Mouse (Mus musculus) embryonic fibroblast, embryonic 13.5 days (primary cell): ENCODE results near the gene Cbarp. TPM values are rescaled to one million over a fixed set of nuclear protein-coding genes. Genes with fewer than 3 reads are reported as not detected.

Source experiments
- H3K27ac ChIP-seq: 2 replicates; pipeline ENCODE4 v1.5.1; 2012; ENCODE audit warnings: low read length, control low read depth, inconsistent platforms; ENCODE audit not compliant: insufficient read depth
- H3K4me1 ChIP-seq: 2 replicates; pipeline ENCODE4 v1.6.1; 2011; ENCODE audit warnings: low read length; ENCODE audit not compliant: control insufficient read depth, insufficient read depth
- H3K4me3 ChIP-seq: 2 replicates; pipeline ENCODE4 v1.5.1; 2011; ENCODE audit warnings: mild to moderate bottlenecking, control low read depth, low read length; ENCODE audit not compliant: insufficient read depth
- CTCF ChIP-seq: IDR thresholded peaks from 2 replicates; pipeline ENCODE4 v1.5.1; 2011; ENCODE audit warnings: mild to moderate bottlenecking, control low read depth, low read length, moderate library complexity, borderline replicate concordance; ENCODE audit not compliant: insufficient read depth
- POLR2A ChIP-seq: IDR thresholded peaks from 2 replicates; pipeline ENCODE4 v1.6.1; 2011; ENCODE audit warnings: low read depth, mild to moderate bottlenecking, control low read depth, low read length, moderate library complexity
- polyA plus RNA-seq: library from polyadenylated mRNA; stranded (reverse); fragments of >200 nt; gene quantifications from 2 replicates; pipeline ENCODE4 v1.2.4, GENCODE M21; 2011; ENCODE audit warnings: low read depth; ENCODE audit not compliant: missing spikeins, insufficient read length

Gene Cbarp
- polyA plus RNA-seq, 1 experiment, result 28.4 TPM

- TF ChIP-seq POLR2A (no peak), CTCF (no peak)
- Histone ChIP-seq H3K27ac (peak overlapping the region; percentile 97), H3K4me3 (peak overlapping the region; percentile 21), H3K4me1 (peaks cover 29% of the 10 kb centered on the region)
Measured at GRCm38 (mm10) chr10:80164161-80164997, 23.7 kb upstream of the Cbarp start.

DNA sequence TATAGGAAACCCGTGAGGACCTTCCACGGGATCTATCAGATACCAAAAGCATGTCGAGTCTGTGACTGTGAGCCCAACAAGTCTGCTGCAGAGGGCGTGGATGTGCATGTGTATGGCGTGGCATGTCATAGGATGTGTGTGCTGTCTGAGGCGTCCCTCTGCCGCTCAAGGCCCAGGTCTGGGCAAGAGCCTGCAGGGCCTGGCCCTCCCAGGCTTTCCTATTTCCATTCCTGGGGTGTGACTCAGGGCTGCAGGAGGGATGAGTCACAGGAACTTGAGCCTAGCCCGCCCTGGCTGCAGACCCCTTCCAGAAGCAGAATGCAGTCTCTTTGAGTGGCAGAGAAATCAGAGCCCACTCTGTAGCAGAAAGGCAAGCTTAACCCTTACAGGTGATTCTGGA, 23.1 kb upstream of the Cbarp start:
- Histone ChIP-seq H3K4me1 (peaks cover 35% of the 10 kb centered on the region), H3K27ac (peak overlapping the region; percentile 97), H3K4me3 (no peak overlapping the region)
- TF ChIP-seq POLR2A, result no peak
- no peak for TF ChIP-seq CTCF

GRCm38 (mm10) chr10:80162716-80163299, 22.2 kb upstream of the Cbarp start:
- H3K4me3 ChIP-seq, result no peak overlapping the region
- peaks cover 36% of the 10 kb centered on the region for H3K4me1 ChIP-seq
- peak overlapping the region; percentile 97 for H3K27ac ChIP-seq
- TF ChIP-seq CTCF (no peak), POLR2A (no peak)

- Histone ChIP-seq H3K4me1 (peaks cover 36% of the 10 kb centered on the region), H3K27ac (peak overlapping the region; percentile 97), H3K4me3 (no peak overlapping the region)
- TF ChIP-seq CTCF (no peak), POLR2A (no peak)
Measured at GRCm38 (mm10) chr10:80162243-80162608, 21.6 kb upstream of the Cbarp start.

GRCm38 (mm10) chr10:80161522-80162242, 21.0 kb upstream of the Cbarp start:
- peak overlapping the region; percentile 97 for H3K27ac ChIP-seq

DNA sequence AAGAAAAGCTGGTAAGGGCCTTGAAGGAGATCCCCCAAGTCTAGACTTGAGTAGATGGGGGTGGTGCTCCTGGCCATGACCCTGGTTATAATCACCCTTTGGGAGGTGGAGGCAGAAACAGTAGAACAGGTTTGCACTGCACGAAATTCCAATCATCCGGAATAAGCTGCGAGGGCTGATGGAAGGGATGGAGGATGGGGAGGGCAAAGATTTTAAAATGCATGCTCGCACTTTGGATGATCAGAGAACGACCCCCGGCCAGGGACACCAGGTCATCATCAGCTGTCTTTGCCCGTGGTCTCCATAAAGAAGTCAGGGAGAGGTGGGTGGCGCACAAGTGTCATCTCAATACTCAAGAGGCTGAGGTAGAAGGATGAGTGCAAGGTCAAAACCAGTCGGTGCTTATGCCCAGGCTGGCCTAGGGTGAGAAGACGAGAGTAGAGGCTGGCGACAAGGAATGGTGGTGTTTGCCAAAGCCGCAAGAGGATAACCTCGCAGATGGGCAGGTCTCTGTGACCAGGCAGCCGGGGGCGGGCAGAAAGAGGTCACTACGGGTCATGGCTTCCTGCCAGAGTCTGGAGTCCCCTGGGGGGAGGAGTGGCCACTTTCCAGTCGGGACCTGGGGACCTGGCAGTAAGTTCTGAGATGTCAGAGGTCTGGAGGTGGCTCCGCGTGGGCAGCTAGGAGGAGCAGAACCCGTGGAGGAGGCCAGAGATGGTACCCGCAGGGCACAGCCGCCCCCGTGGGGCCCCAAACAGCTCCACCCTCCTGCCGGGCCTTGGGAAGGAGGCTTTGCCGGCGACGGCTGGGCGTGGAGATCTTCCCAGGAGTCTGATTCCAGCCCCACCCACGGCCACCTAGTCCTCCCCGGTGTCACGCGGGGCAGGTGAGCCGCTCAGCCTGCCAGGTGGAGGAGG, 20.1 kb upstream of the Cbarp start:
- TF ChIP-seq POLR2A (no peak), CTCF (no peak)
- H3K4me3 ChIP-seq, result peak overlapping the region; percentile 18

More at GRCm38 (mm10) chr10:80161522-80162242, 21.0 kb upstream of the Cbarp start:
- H3K4me3 ChIP-seq, result no peak overlapping the region
- TF ChIP-seq CTCF (no peak), POLR2A (no peak)
- peaks cover 35% of the 10 kb centered on the region for H3K4me1 ChIP-seq

GRCm38 (mm10) chr10:80159561-80160454, 19.2 kb upstream of the Cbarp start:
- H3K4me1 ChIP-seq, result peaks cover 40% of the 10 kb centered on the region
- TF ChIP-seq CTCF (no peak), POLR2A (no peak)
- H3K27ac ChIP-seq, result peak overlapping the region; percentile 97
- H3K4me3 ChIP-seq, result peak overlapping the region; percentile 18

More for the DNA sequence above, 20.1 kb upstream of the Cbarp start:
- Histone ChIP-seq H3K4me1 (peaks cover 34% of the 10 kb centered on the region), H3K27ac (peak overlapping the region; percentile 97)

GRCm38 (mm10) chr10:80159021-80159560, 18.5 kb upstream of the Cbarp start:
- H3K4me1 ChIP-seq, result peaks cover 40% of the 10 kb centered on the region
- TF ChIP-seq POLR2A (no peak), CTCF (no peak)
- no peak overlapping the region for H3K4me3 ChIP-seq
- peak overlapping the region; percentile 88 for H3K27ac ChIP-seq
